Mouse (Mus musculus) neural tube, embryonic 13.5 days (tissue): ENCODE measurements around the gene Frem1. TPM values are rescaled to one million over a fixed set of nuclear protein-coding genes. Genes with fewer than 3 reads are reported as not detected.

Experiments used
- polyA plus RNA-seq: library from polyadenylated mRNA; unstranded; fragments of >200 nt; fragmentation: Nextera tagmentation; extraction: Ambion mirVana; gene quantifications from 2 replicates; pipeline ENCODE4 v1.2.1, GENCODE M21; 2015

Frem1 gene
- polyA plus RNA-seq, 1 experiment from 2014 or later = 1.8 TPM

Other genes with a start within 250 kb of the Frem1 start
- 14.8 and 15.7 TPM in 2 replicates for gene Zdhhc21, start 192.4 kb downstream of the Frem1 start, polyA plus RNA-seq
- gene Cer1, start 167.2 kb downstream of the Frem1 start, polyA plus RNA-seq = 0.28 and 0.54 TPM in 2 replicates